Mouse (Mus musculus) adrenal gland, adult 2 months (tissue): ENCODE results near the gene Aire. TPM values are rescaled to one million over a fixed set of nuclear protein-coding genes. Genes with fewer than 3 reads are reported as not detected.

Source experiments
- DNase-seq: peaks from one replicate; pipeline ENCODE4 v3.0.0; 2021
- long read RNA-seq: library from polyadenylated mRNA; stranded (forward); transcript quantifications from one replicate; pipeline ENCODE4 v2.0.0, GENCODE M21; 2021
- polyA plus RNA-seq: library from polyadenylated mRNA; depleted of rRNA; stranded (reverse); fragments of >200 nt; gene quantifications from 2 replicates; pipeline ENCODE4 v1.2.3, GENCODE M21; 2012; rRNA removed
- total RNA-seq, 2 experiments: library from RNA; stranded (reverse); gene quantifications; 2 replicates each; pipeline ENCODE4 v1.2.3; 2021

Aire gene
- total RNA-seq (not detected), polyA plus RNA-seq (0.08 TPM in 1 of 2 replicates, not detected in the other)
- long read RNA-seq = 0 reads

GRCm38 (mm10) chr10:78043406-78043836 lies at the start of gene Aire:
Gene Aire (minus strand): TSS chr10:78043610.
- peak; percentile 73 for DNase-seq

- DNase-seq = no peak
These were observed 49.3 kb upstream of the Aire start for GRCm38 (mm10) chr10:78092725-78093029.

GRCm38 (mm10) chr10:78091865-78092724 lies 48.7 kb upstream of the Aire start:
- peak; percentile 77 for DNase-seq

- DNase-seq = no peak
These were observed 47.5 kb upstream of the Aire start for GRCm38 (mm10) chr10:78090706-78091491.

GRCm38 (mm10) chr10:78090246-78090645 lies 46.8 kb upstream of the Aire start:
- no peak for DNase-seq

- no peak for DNase-seq
These were observed 43.7 kb upstream of the Aire start for GRCm38 (mm10) chr10:78087101-78087511.

GRCm38 (mm10) chr10:78086444-78087061 lies 43.1 kb upstream of the Aire start:
- no peak for DNase-seq

- DNase-seq = no peak
These were observed 42.3 kb upstream of the Aire start for GRCm38 (mm10) chr10:78085711-78086110.

- no peak for DNase-seq
These were observed 40.7 kb upstream of the Aire start for GRCm38 (mm10) chr10:78084073-78084472.

GRCm38 (mm10) chr10:78079955-78080591 lies 36.7 kb upstream of the Aire start:
- DNase-seq = peak; percentile 90

GRCm38 (mm10) chr10:78078276-78078675 lies 34.9 kb upstream of the Aire start:
- no peak for DNase-seq

GRCm38 (mm10) chr10:78077862-78078261 lies 34.5 kb upstream of the Aire start:
- no peak for DNase-seq

GRCm38 (mm10) chr10:78074977-78075376 lies 31.6 kb upstream of the Aire start:
- no peak for DNase-seq

GRCm38 (mm10) chr10:78074151-78074550 lies 30.7 kb upstream of the Aire start:
- no peak for DNase-seq

GRCm38 (mm10) chr10:78069101-78070011 lies 25.9 kb upstream of the Aire start, which contains the start of gene Icosl:
Gene Icosl (plus strand): TSS chr10:78069302.
- DNase-seq = peak; percentile 93

- peak; percentile 17 for DNase-seq
These were observed 25.1 kb upstream of the Aire start for GRCm38 (mm10) chr10:78068541-78068940.

- DNase-seq = peak; percentile 29
These were observed 23.8 kb upstream of the Aire start for GRCm38 (mm10) chr10:78067226-78067625.

GRCm38 (mm10) chr10:78063122-78063521 lies 19.7 kb upstream of the Aire start:
- DNase-seq = no peak

- no peak for DNase-seq
These were observed 13.6 kb upstream of the Aire start for GRCm38 (mm10) chr10:78057056-78057455.

- DNase-seq = peak; percentile 78
These were observed 11.5 kb upstream of the Aire start for GRCm38 (mm10) chr10:78054633-78055565.
